Mouse (Mus musculus) stomach, postnatal 0 days (tissue): ENCODE results near the gene Rfx1.

Source experiments
- CTCF ChIP-seq: IDR thresholded peaks from 2 replicates; pipeline ENCODE4 v1.5.1; 2016; ENCODE audit warnings: antibody characterized with exemption, low read depth, mild to moderate bottlenecking, moderate library complexity
- EP300 ChIP-seq: optimal IDR thresholded peaks from 2 replicates; pipeline ENCODE3; 2016; ENCODE audit warnings: antibody characterized with exemption

- no peak for TF ChIP-seq CTCF
- TF ChIP-seq EP300, result no peak
Measured at GRCm38 (mm10) chr8:84101476-84102270, 35.0 kb downstream of the Rfx1 start.
